Mouse (Mus musculus): ENCODE data around the gene Gm5134. TPM values are rescaled to one million over a fixed set of nuclear protein-coding genes. Genes with fewer than 3 reads are reported as not detected.

Gm5134 gene
- total and polyA plus RNA-seq, 3 experiments = not detected

DNA sequence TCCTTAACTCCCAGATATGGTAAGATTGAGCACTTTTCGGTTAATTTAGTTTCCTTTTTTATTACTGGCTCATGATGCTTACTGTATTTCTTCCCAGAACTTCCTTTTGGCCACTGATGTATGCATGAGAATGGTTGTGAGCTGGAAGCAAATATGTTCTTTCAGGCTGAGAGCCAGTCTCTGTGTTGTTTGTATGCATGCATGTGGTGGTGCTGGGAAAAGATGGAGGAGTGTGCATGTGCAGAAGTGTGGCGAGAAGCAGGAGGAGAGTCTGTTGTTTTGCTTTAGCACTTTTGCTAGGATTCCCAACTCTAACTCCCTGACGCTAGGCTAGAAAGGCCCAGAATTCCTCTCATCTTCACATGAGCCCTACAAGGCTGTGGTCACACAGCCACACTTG lies 25.1 kb downstream of the Gm5134 start:
- TF ChIP-seq BHLHE40 (IDR thresholded peaks at IDR 0.05; ENCODE audit: borderline replicate concordance, low read depth, low read length) (no peak), ZMIZ1 (IDR thresholded peaks at IDR 0.05; ENCODE audit: low read depth, low read length) (no peak), POLR2AphosphoS2 (IDR thresholded peaks at IDR 0.05; ENCODE audit: low read length) (no peak), MAZ (IDR thresholded peaks at IDR 0.05; ENCODE audit: low read depth, low read length) (no peak), POLR2A (IDR thresholded peaks at IDR 0.05; ENCODE audit: control insufficient read depth in 1 of 2, insufficient read depth in 1 of 2, low read depth in 1 of 2, low read length in 2 of 2, poor library complexity in 1 of 2) (no peak), RAD21 (IDR thresholded peaks at IDR 0.05; ENCODE audit: low read depth, low read length) (no peak), HCFC1 (IDR thresholded peaks at IDR 0.05; ENCODE audit: low read depth, low read length) (no peak), ELF1 (IDR thresholded peaks at IDR 0.05; ENCODE audit: low read depth, low read length) (no peak), MYB (IDR thresholded peaks at IDR 0.05; ENCODE audit: low read depth, low read length) (no peak), JUND (IDR thresholded peaks at IDR 0.05; ENCODE audit: low read depth, low read length) (no peak), CHD2 (IDR thresholded peaks at IDR 0.05; ENCODE audit: low read length) (no peak), MAX (IDR thresholded peaks at IDR 0.05; ENCODE audit: low read length) (no peak), UBTF (IDR thresholded peaks at IDR 0.05; ENCODE audit: borderline replicate concordance, insufficient read depth, low read depth, low read length) (no peak), ZC3H11A (IDR thresholded peaks at IDR 0.05; ENCODE audit: low read depth, low read length) (no peak)
- no peak for DNase-seq (ENCODE audit: low read depth, low spot score)
- Histone ChIP-seq H3K79me2 (ENCODE audit: control insufficient read depth, insufficient read depth, low read length, poor library complexity) (no peaks in the 10 kb centered on the region), H3K4me3 (ENCODE audit: control insufficient read depth in 1 of 2, insufficient read depth in 1 of 2, low read depth in 2 of 2, low read length in 2 of 2) (no peak overlapping the region), H3K27ac (ENCODE audit: control insufficient read depth, low read depth, low read length) (no peak overlapping the region), H3K9ac (ENCODE audit: control insufficient read depth, low read depth, low read length, poor library complexity, severe bottlenecking) (no peak overlapping the region), H3K27me3 (ENCODE audit: control insufficient read depth in 1 of 2, insufficient read depth in 2 of 2, low read length in 2 of 2) (peaks cover 2 to 8% of the 10 kb centered on the region in 2 experiments; a peak in 3 of 4 replicates), H3K9me3 (replicated peaks; ENCODE audit: insufficient read depth, low read length) (no peaks in the 10 kb centered on the region), H3K4me1 (ENCODE audit: control insufficient read depth in 1 of 2, insufficient read depth in 2 of 2, low read length in 2 of 2) (no peaks in the 10 kb centered on the region), H3K36me3 (ENCODE audit: control insufficient read depth in 1 of 2, insufficient read depth in 2 of 2, low read length in 2 of 2) (no peaks in the 10 kb centered on the region)

DNA sequence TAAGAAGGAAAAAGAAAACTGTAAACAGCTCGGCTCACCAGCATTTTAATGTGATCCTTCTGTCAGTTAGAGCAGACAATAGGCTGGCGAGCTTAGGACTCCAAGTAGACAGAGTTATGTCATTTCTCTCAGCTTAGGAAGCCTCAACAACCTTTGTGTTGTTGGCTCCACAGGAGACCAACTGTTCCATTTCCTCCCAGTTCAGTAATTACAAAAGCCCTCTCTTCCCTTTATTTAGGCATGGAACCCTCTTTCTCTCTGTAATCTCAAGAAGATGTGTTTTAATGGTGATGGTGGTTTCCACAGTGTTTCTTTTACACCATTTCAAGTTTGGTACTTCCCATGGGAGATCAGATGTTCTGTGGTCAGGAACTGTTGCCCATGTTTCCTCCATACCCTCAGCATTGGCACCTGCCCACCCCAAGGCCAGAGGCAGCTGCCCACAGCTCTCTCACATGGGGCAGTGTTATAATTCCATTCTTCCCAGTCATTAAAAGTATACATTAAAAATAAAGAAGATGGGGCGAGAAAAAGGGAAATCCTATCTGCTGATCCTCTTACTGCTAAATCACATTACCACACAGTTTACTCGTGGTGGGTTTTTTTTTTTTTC lies 36.2 kb downstream of the Gm5134 start:
- H3K27ac ChIP-seq (ENCODE audit: control insufficient read depth, low read depth, low read length) = no peak overlapping the region

More for the DNA sequence above, 36.2 kb downstream of the Gm5134 start:
- no peak overlapping the region for H3K9ac ChIP-seq (ENCODE audit: control insufficient read depth, low read depth, low read length, poor library complexity, severe bottlenecking)
- no peaks in the 10 kb centered on the region for H3K79me2 ChIP-seq (ENCODE audit: control insufficient read depth, insufficient read depth, low read length, poor library complexity)
- no peaks in the 10 kb centered on the region for H3K4me1 ChIP-seq (ENCODE audit: control insufficient read depth in 1 of 2, insufficient read depth in 2 of 2, low read length in 2 of 2)
- H3K36me3 ChIP-seq (ENCODE audit: control insufficient read depth in 1 of 2, insufficient read depth in 2 of 2, low read length in 2 of 2) = no peaks in the 10 kb centered on the region
- H3K27me3 ChIP-seq (ENCODE audit: control insufficient read depth in 1 of 2, insufficient read depth in 2 of 2, low read length in 2 of 2) = peaks cover 0 to 8% of the 10 kb centered on the region in 2 experiments
- no peak for DNase-seq (ENCODE audit: low read depth, low spot score)
- no peak overlapping the region for H3K4me3 ChIP-seq (ENCODE audit: control insufficient read depth in 1 of 2, insufficient read depth in 1 of 2, low read depth in 2 of 2, low read length in 2 of 2)
- no peaks in the 10 kb centered on the region for H3K9me3 ChIP-seq (replicated peaks; ENCODE audit: insufficient read depth, low read length)
- no peak for TF ChIP-seq ZC3H11A (IDR thresholded peaks at IDR 0.05; ENCODE audit: low read depth, low read length)
- TF ChIP-seq ZMIZ1 (IDR thresholded peaks at IDR 0.05; ENCODE audit: low read depth, low read length) = no peak
